Mouse (Mus musculus): ENCODE results near the gene Ranbp3. TPM values are rescaled to one million over a fixed set of nuclear protein-coding genes. Genes with fewer than 3 reads are reported as not detected.

The Ranbp3 gene
- polyA plus RNA-seq, 1 experiment, result 75.6 TPM

DNA sequence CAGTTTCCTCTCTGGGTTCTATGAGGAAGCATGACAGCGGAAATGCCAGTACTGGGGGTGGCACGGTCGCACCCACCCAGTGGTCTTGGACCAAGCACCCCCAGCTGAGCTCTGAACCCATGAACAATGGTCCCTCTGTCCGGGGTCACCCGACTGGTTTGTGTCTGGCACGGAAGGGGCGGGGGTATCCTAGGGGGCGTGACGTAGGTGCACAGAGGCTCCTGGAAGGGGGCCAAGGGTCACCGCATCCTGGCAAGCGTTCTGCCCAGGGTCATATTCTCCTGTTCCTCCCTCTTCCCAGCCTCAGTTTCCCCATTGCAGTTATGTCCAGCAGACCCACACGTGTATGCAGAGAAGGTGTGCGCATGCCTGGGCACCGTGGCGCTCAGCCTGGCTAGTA lies 80.4 kb downstream of the Ranbp3 start:
- Histone ChIP-seq H3K4me3 (ENCODE audit: low read depth, low read length) (no peak overlapping the region), H3K9me3 (replicated peaks; ENCODE audit: control insufficient read depth, insufficient read depth, low read length, poor library complexity, severe bottlenecking) (no peaks in the 10 kb centered on the region), H3K36me3 (ENCODE audit: control insufficient read depth, insufficient read depth, low read length, poor library complexity, severe bottlenecking) (no peaks in the 10 kb centered on the region), H3K4me1 (ENCODE audit: control insufficient read depth, insufficient read depth, low read length) (peaks cover 4% of the 10 kb centered on the region), H3K27me3 (ENCODE audit: control insufficient read depth, insufficient read depth, low read length, poor library complexity, severe bottlenecking) (no peaks in the 10 kb centered on the region), H3K27ac (ENCODE audit: insufficient read depth, low read length) (no peak overlapping the region), H3K9ac (ENCODE audit: low read depth, poor library complexity, severe bottlenecking) (peak overlapping the region; percentile 16; the same call in 1 of the 2 replicates)
- TF ChIP-seq POLR2A (IDR thresholded peaks at IDR 0.05; ENCODE audit: insufficient read depth, low read length), result no peak
- TF ChIP-seq CTCF (IDR thresholded peaks at IDR 0.05; ENCODE audit: low read depth, low read length), result no peak
- no peak for TF ChIP-seq EP300 (IDR thresholded peaks at IDR 0.05; ENCODE audit: insufficient read depth, low read depth, low read length)

DNA sequence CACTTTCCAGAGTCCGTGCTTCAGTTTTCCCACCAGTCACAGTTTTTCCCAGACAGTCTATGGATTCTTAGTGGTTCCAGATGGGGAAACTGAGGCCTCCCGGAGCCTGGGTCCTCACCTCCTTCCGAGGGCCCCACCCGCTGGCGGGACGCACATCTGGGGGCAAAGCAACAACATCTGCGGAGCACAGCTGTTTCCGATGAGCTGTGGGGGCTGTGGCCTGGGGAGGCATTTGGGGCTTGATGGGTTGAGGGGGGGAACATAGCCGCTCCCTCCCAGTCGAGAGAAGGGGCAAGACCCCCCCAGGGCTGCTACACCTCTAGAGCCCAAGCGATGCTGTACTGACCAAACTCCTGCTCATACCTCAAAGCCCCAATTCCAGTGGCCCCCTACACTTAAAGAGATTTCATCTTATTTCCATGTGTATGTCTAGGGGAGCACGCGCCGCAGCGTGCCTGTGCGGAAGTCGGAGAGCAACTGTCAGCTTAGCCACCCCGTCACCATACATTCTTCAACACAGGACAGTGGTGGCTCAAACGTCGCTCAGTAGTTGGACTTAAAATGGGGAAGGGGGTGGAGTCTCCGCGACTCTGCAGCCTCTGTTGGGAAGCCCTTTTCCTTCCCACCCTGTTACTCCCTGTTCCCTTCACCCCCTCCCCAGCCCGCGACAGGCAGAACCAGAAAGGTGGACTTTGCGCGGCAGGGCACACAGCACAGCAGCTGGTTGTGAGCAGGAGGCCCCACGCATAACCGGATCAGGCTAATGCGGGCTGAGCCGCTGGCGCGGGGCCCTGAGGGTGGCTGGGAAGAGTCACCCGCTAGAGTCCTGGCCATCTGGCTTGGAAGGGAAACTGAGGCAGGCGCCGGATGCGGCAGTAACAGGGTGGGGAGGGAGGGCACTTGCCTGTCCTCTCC lies 81.4 kb downstream of the Ranbp3 start:
- Histone ChIP-seq H3K27me3 (ENCODE audit: control insufficient read depth, insufficient read depth, low read length, poor library complexity, severe bottlenecking) (no peaks in the 10 kb centered on the region), H3K9me3 (replicated peaks; ENCODE audit: control insufficient read depth, insufficient read depth, low read length, poor library complexity, severe bottlenecking) (no peaks in the 10 kb centered on the region), H3K4me3 (ENCODE audit: low read depth, low read length) (peak overlapping the region; percentile 3), H3K27ac (ENCODE audit: insufficient read depth, low read length) (no peak overlapping the region), H3K4me1 (ENCODE audit: control insufficient read depth, insufficient read depth, low read length) (peaks cover 5% of the 10 kb centered on the region), H3K9ac (ENCODE audit: low read depth, poor library complexity, severe bottlenecking) (no peak overlapping the region), H3K36me3 (ENCODE audit: control insufficient read depth, insufficient read depth, low read length, poor library complexity, severe bottlenecking) (no peaks in the 10 kb centered on the region)
- TF ChIP-seq CTCF (IDR thresholded peaks at IDR 0.05; ENCODE audit: low read depth, low read length) (no peak), POLR2A (IDR thresholded peaks at IDR 0.05; ENCODE audit: insufficient read depth, low read length) (no peak), EP300 (IDR thresholded peaks at IDR 0.05; ENCODE audit: insufficient read depth, low read depth, low read length) (no peak)

DNA sequence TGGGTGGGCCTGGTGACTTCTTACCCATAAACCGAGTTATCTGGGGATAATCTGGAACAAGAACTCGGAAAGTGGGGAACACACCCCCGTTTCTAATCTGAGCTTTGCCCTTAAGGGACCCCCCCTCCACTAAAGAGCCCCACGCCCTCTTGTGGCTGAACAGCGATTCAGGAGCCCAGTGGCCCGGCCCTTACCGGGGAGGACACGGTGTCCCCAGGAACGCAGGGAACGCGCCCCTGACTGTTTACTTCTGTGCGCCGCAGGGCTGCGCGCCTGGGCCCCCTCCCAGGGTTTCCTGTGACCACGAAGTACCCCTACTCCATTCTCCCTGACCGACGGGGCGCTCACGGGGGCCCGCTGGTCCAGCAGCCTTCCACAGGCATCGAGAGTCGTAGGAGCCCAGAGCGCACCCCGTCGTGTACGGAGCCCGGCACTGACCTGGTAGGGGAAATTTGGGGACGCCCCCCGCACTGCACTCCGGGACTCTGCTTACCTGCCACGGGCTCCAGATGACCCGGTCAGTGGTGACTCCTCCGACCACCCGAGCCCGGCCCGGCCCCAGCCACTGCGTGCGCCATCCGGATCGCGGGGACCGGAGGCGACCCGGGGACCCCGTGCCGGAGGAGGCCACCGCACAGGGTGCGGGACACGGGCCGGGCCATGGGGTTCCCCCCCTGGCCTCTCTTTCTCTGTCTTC lies 83.8 kb downstream of the Ranbp3 start:
- peak overlapping the region; percentile 83 for H3K9ac ChIP-seq (ENCODE audit: low read depth, poor library complexity, severe bottlenecking)
- no peak overlapping the region for H3K27ac ChIP-seq (ENCODE audit: insufficient read depth, low read length)
- no peaks in the 10 kb centered on the region for H3K27me3 ChIP-seq (ENCODE audit: control insufficient read depth, insufficient read depth, low read length, poor library complexity, severe bottlenecking)
- H3K9me3 ChIP-seq (replicated peaks; ENCODE audit: control insufficient read depth, insufficient read depth, low read length, poor library complexity, severe bottlenecking), result no peaks in the 10 kb centered on the region
- TF ChIP-seq EP300 (IDR thresholded peaks at IDR 0.05; ENCODE audit: insufficient read depth, low read depth, low read length) (no peak), CTCF (IDR thresholded peaks at IDR 0.05; ENCODE audit: low read depth, low read length) (peak; percentile 40), POLR2A (IDR thresholded peaks at IDR 0.05; ENCODE audit: insufficient read depth, low read length) (no peak)
- H3K4me3 ChIP-seq (ENCODE audit: low read depth, low read length), result peak overlapping the region; percentile 64
- peaks cover 5% of the 10 kb centered on the region for H3K4me1 ChIP-seq (ENCODE audit: control insufficient read depth, insufficient read depth, low read length)
- no peaks in the 10 kb centered on the region for H3K36me3 ChIP-seq (ENCODE audit: control insufficient read depth, insufficient read depth, low read length, poor library complexity, severe bottlenecking)

GRCm38 (mm10) chr17:56757416-56758123 lies 84.5 kb downstream of the Ranbp3 start, which contains the start of gene Nrtn:
Gene Nrtn (minus strand): TSS chr17:56757530.
- Histone ChIP-seq H3K27ac (ENCODE audit: insufficient read depth, low read length) (no peak within 1 kb of the TSS), H3K4me3 (ENCODE audit: low read depth, low read length) (peak within 1 kb of the TSS; percentile 64), H3K9me3 (replicated peaks; ENCODE audit: control insufficient read depth, insufficient read depth, low read length, poor library complexity, severe bottlenecking) (no peaks in the 10 kb centered on the region)

DNA sequence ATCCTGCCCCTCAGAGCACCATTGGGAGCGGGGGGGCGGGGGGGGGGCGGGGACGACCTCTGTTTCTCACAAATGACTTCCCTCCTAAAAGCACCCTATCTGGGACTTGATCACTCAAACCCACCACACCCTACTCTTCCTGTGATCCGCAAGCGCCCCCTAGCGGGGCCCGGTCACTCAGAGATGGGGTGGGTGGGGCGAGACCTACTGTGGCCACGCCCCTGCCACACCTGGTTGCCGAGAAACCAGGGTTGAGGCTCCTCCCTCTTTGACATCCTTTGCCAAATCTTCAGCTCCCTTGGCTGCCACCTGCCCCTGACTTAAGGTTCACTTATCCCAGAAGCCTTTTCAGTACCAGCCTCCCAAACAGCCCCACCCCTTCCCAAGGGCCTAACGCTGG lies 85.0 kb downstream of the Ranbp3 start:
- Histone ChIP-seq H3K4me1 (ENCODE audit: control insufficient read depth, insufficient read depth, low read length) (peaks cover 5% of the 10 kb centered on the region), H3K9ac (ENCODE audit: low read depth, poor library complexity, severe bottlenecking) (peak overlapping the region; percentile 36; the same call in 1 of the 2 replicates), H3K27me3 (ENCODE audit: control insufficient read depth, insufficient read depth, low read length, poor library complexity, severe bottlenecking) (no peaks in the 10 kb centered on the region), H3K27ac (ENCODE audit: insufficient read depth, low read length) (no peak overlapping the region), H3K9me3 (replicated peaks; ENCODE audit: control insufficient read depth, insufficient read depth, low read length, poor library complexity, severe bottlenecking) (no peaks in the 10 kb centered on the region), H3K4me3 (ENCODE audit: low read depth, low read length) (no peak overlapping the region), H3K36me3 (ENCODE audit: control insufficient read depth, insufficient read depth, low read length, poor library complexity, severe bottlenecking) (no peaks in the 10 kb centered on the region)
- TF ChIP-seq POLR2A (IDR thresholded peaks at IDR 0.05; ENCODE audit: insufficient read depth, low read length), result no peak
- peak; percentile 75 for TF ChIP-seq CTCF (IDR thresholded peaks at IDR 0.05; ENCODE audit: low read depth, low read length)
- TF ChIP-seq EP300 (IDR thresholded peaks at IDR 0.05; ENCODE audit: insufficient read depth, low read depth, low read length), result 0 out of 2 replicates have a peak, but pooled peaks have one; percentile 31

More at GRCm38 (mm10) chr17:56757416-56758123, 84.5 kb downstream of the Ranbp3 start, which contains the start of gene Nrtn:
- Histone ChIP-seq H3K27me3 (ENCODE audit: control insufficient read depth, insufficient read depth, low read length, poor library complexity, severe bottlenecking) (no peaks in the 10 kb centered on the region), H3K4me1 (ENCODE audit: control insufficient read depth, insufficient read depth, low read length) (peaks cover 5% of the 10 kb centered on the region), H3K36me3 (ENCODE audit: control insufficient read depth, insufficient read depth, low read length, poor library complexity, severe bottlenecking) (no peaks in the 10 kb centered on the region), H3K9ac (ENCODE audit: low read depth, poor library complexity, severe bottlenecking) (peak within 1 kb of the TSS; percentile 83)
- peak; percentile 49 for TF ChIP-seq POLR2A (IDR thresholded peaks at IDR 0.05; ENCODE audit: insufficient read depth, low read length)
- TF ChIP-seq EP300 (IDR thresholded peaks at IDR 0.05; ENCODE audit: insufficient read depth, low read depth, low read length), result 0 out of 2 replicates have a peak, but pooled peaks have one; percentile 17
- no peak for TF ChIP-seq CTCF (IDR thresholded peaks at IDR 0.05; ENCODE audit: low read depth, low read length)
